In genomic region chr2:134726713-134727112, GRCm38 (mm10) we compare ENCODE assay signal across 23 mouse cellular contexts. TPM values are rescaled to one million over a fixed set of nuclear protein-coding genes. Genes with fewer than 3 reads are reported as not detected.
DNase-seq lines count a peak whose midpoint lies in the region; ATAC-seq and TF ChIP-seq lines count a peak whose summit lies in the region.
"Had no signal": no experiment of that assay in that cellular context is flagged by ENCODE, and none has a peak within 500 bp of the region (broad histone marks: within the 10 kb centered on the region; RNA-seq: fewer than 3 reads in every experiment).

No protein-coding gene starts in this region.

- H3K27ac ChIP-seq in cerebellum, adult 2 months (ENCODE audit: insufficient read depth, low read length): no peak overlapping the region
- H3K27ac ChIP-seq in neural tube, embryonic 12.5 days: no peak overlapping the region
- H3K27ac ChIP-seq in kidney, embryonic 14.5 days (ENCODE audit: low read depth, low read length): no peak overlapping the region
- H3K27ac ChIP-seq: embryonic facial prominence, embryonic 15.5 days; forebrain, embryonic 10.5 days; gastrocnemius, adult 2 months; heart, adult 2 months; hindbrain, embryonic 13.5 days; layer of hippocampus, adult 2 months; stomach, postnatal 0 days had no signal

- no peaks in the 10 kb centered on the region for H3K27me3 ChIP-seq in cerebellum, adult 2 months (ENCODE audit: control insufficient read depth, insufficient read depth, low read length)
- H3K27me3 ChIP-seq in neural tube, embryonic 12.5 days (replicated peaks): no peaks in the 10 kb centered on the region
- no peaks in the 10 kb centered on the region for H3K27me3 ChIP-seq in kidney, embryonic 14.5 days (ENCODE audit: control insufficient read depth, insufficient read depth, low read length)
- H3K27me3 ChIP-seq: embryonic facial prominence, embryonic 15.5 days; hindbrain, embryonic 13.5 days; megakaryocyte, embryonic 14.5 days had no signal

- H3K4me2 ChIP-seq in neural tube, embryonic 12.5 days (replicated peaks): no peak overlapping the region
- H3K4me2 ChIP-seq in kidney, embryonic 14.5 days (replicated peaks; ENCODE audit: low read depth, low read length): no peak overlapping the region
- H3K4me2 ChIP-seq: embryonic facial prominence, embryonic 15.5 days; hindbrain, embryonic 13.5 days had no signal

- ATAC-seq in neural tube, embryonic 12.5 days (ENCODE audit: low FRiP score, low read depth): 0 out of 2 replicates have a peak, but pooled peaks have one; percentile 4
- ATAC-seq in kidney, embryonic 14.5 days (ENCODE audit: low FRiP score, low TSS enrichment): no peak
- ATAC-seq: inflammation-experienced regulatory T-cells, adult 6 months had no signal

- 15% methylated on average over 2 of the region's 2 CpGs for WGBS in cerebellum, adult 2 months
- 60% methylated on average over 2 of the region's 2 CpGs for WGBS in neural tube, embryonic 12.5 days
- 61% methylated on average over 2 of the region's 2 CpGs for WGBS in kidney, embryonic 14.5 days

- peaks cover 3% of the 10 kb centered on the region; the same call in 1 of the 2 replicates for H3K4me1 ChIP-seq in cerebellum, adult 2 months (ENCODE audit: control insufficient read depth, insufficient read depth, low read length)
- no peaks in the 10 kb centered on the region for H3K4me1 ChIP-seq in neural tube, embryonic 12.5 days
- H3K4me1 ChIP-seq in kidney, embryonic 14.5 days (ENCODE audit: control insufficient read depth, insufficient read depth, low read length): no peaks in the 10 kb centered on the region
- H3K4me1 ChIP-seq: embryonic facial prominence, embryonic 15.5 days; forebrain, embryonic 10.5 days; hindbrain, embryonic 13.5 days; megakaryocyte, embryonic 14.5 days had no signal

- TF ChIP-seq POLR2A in cerebellum, adult 2 months (IDR thresholded peaks at IDR 0.05; ENCODE audit: borderline replicate concordance, insufficient read depth, low read length): no peak

- DNase-seq in cerebellum, adult 9-11 months: peak; percentile 2
- DNase-seq in cerebellum, adult 2 months: no peak
- no peak for DNase-seq in neural tube, embryonic 10.5 days (ENCODE audit: extremely low spot score, low spot score)
- DNase-seq in cerebellum, postnatal 14 days: peak; percentile 2 to 15
- DNase-seq in testis, postnatal 10 days (ENCODE audit: low spot score): no peak
- DNase-seq: gastrocnemius, adult 2 months; kidney, adult 2 months; kidney, postnatal 14 days; lung, adult 18-20 months; lung, postnatal 14 days; midbrain, embryonic 14.5 days; right cerebral cortex, postnatal 4 days; thymus, postnatal 25 days had no signal

- H3K9ac ChIP-seq in neural tube, embryonic 12.5 days: no peak overlapping the region
- no peak overlapping the region for H3K9ac ChIP-seq in kidney, embryonic 14.5 days (ENCODE audit: low read depth, low read length)
- H3K9ac ChIP-seq: embryonic facial prominence, embryonic 15.5 days; hindbrain, embryonic 13.5 days had no signal

- TF ChIP-seq CTCF in cerebellum, adult 2 months (IDR thresholded peaks at IDR 0.05; ENCODE audit: borderline replicate concordance, insufficient read depth, low read depth, low read length): no peak

- no peaks in the 10 kb centered on the region for H3K9me3 ChIP-seq in neural tube, embryonic 12.5 days
- H3K9me3 ChIP-seq in kidney, embryonic 14.5 days (ENCODE audit: control insufficient read depth, low read length): no peaks in the 10 kb centered on the region
- H3K9me3 ChIP-seq: embryonic facial prominence, embryonic 15.5 days; forebrain, embryonic 10.5 days; hindbrain, embryonic 13.5 days; megakaryocyte, embryonic 14.5 days had no signal

- no peaks in the 10 kb centered on the region for H3K36me3 ChIP-seq in neural tube, embryonic 12.5 days
- H3K36me3 ChIP-seq in kidney, embryonic 14.5 days (ENCODE audit: control insufficient read depth, insufficient read depth, low read length): no peaks in the 10 kb centered on the region
- H3K36me3 ChIP-seq: embryonic facial prominence, embryonic 15.5 days; forebrain, embryonic 10.5 days; hindbrain, embryonic 13.5 days had no signal

- no peak overlapping the region for H3K4me3 ChIP-seq in cerebellum, adult 2 months (replicated peaks; ENCODE audit: insufficient read depth, low read depth, low read length)
- H3K4me3 ChIP-seq in neural tube, embryonic 12.5 days: no peak overlapping the region
- no peak overlapping the region for H3K4me3 ChIP-seq in kidney, embryonic 14.5 days (ENCODE audit: low read length)
- H3K4me3 ChIP-seq: embryonic facial prominence, embryonic 15.5 days; forebrain, embryonic 10.5 days; gastrocnemius, adult 2 months; heart, adult 2 months; hindbrain, embryonic 13.5 days; layer of hippocampus, adult 2 months; megakaryocyte, embryonic 14.5 days had no signal

RNA-seq across cellular contexts. Expression of gene Plcb1, which starts 59.2 kb away (rescaled TPM):
- 18.5 and 20.8 TPM in 2 replicates for polyA plus RNA-seq in cerebellum, adult 2 months (2012; rRNA removed)
- polyA plus RNA-seq in neural tube, embryonic 12.5 days (2016; fragmentation: Nextera tagmentation; extraction: Ambion mirVana): 29.0 and 33.2 TPM in 2 replicates
- polyA plus RNA-seq in kidney, embryonic 14.5 days (2014; fragmentation: Nextera tagmentation; extraction: Ambion mirVana): 34.5 and 34.6 TPM in 2 replicates

Comparison
In these comparisons a context has a peak if more than half of its experiments do, and no peak if none do; other contexts are left out.
1. DNase-seq: peak in cerebellum, adult 9-11 months (single experiment) and cerebellum, postnatal 14 days (2 of 2); none in cerebellum, adult 2 months (0 of 2), neural tube, embryonic 10.5 days (single experiment) and testis, postnatal 10 days (single experiment).